Mouse (Mus musculus) heart, postnatal 14 days (tissue): ENCODE measurements around the gene Usp51. TPM values are rescaled to one million over a fixed set of nuclear protein-coding genes. Genes with fewer than 3 reads are reported as not detected.
"Not testable (repeated sequence)": the region's sequence is repeated elsewhere in the genome, so short reads cannot be mapped to it uniquely, and the experiment has no call there.

Experiments
- DNase-seq, 2 experiments: peaks; one replicate each; pipeline ENCODE4 v3.0.0; 2021 to 2022
- intact Hi-C: fragments of 180-260 bp; cut with DNase I; formaldehyde crosslinking; loops from one replicate; pipeline ENCODE4 v1.15.1; 2025
- long read RNA-seq, 2 experiments: library from polyadenylated mRNA; stranded (forward); transcript quantifications; one replicate each; pipeline ENCODE4 v2.0.0; 2021
- total RNA-seq, 2 experiments: library from RNA; stranded (reverse); gene quantifications; 2 replicates each; pipeline ENCODE4 v1.2.3; 2021

Gene Usp51
- total RNA-seq: not detected
- long read RNA-seq, experiment 1: 0 reads
- long read RNA-seq, experiment 2: 0 reads

DNA sequence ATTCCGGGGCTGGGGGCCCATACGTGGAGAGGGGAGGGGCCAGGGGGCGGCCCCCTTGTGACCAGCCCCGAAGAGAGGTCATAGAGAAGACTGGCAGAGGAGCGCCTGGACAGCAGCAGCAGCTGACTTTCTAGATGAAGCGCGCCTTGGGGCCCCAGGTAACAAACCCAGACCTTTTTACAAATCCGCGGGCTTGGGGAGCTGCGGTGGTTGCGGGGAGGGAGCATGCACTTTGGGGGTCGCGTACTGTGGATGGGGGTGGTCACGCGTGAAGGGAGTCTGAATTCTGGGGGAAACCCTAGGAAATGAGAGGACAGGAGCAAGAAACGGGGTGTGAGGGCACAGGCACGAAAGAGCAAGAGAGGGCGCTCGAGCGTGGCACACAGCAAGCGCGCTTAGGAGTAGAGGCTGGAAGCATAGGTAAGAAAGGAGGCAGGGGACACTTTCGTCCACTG is at the start of gene Usp51:
TSS of gene Usp51 (plus strand) at position 83 of the 455 bp plus-strand sequence.
- intact Hi-C loops: no loop called here

DNA sequence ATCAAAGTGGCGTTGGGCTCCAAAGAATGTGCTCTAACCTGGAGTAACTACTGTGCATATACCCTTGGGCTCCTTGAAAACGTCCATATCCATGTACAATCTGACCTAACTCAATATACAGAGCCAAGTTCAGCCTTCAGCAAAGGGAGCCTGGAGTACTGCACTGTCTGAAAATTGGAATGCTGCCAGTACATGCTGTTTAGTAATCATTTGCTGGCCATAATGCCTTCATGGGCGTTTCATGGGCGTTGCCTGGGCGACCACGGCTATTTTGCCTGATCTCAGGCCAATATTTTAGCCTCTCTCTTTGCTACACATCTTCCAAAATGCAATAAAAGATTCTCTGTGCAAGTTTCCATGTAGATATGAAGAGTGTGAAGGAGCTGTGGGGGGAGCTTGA is 36.7 kb upstream of the Usp51 start:
- intact Hi-C loops: no loop called here
- no peak for DNase-seq

More for the DNA sequence above, at the start of gene Usp51:
- DNase-seq: peak; percentile 8 to 12

DNA sequence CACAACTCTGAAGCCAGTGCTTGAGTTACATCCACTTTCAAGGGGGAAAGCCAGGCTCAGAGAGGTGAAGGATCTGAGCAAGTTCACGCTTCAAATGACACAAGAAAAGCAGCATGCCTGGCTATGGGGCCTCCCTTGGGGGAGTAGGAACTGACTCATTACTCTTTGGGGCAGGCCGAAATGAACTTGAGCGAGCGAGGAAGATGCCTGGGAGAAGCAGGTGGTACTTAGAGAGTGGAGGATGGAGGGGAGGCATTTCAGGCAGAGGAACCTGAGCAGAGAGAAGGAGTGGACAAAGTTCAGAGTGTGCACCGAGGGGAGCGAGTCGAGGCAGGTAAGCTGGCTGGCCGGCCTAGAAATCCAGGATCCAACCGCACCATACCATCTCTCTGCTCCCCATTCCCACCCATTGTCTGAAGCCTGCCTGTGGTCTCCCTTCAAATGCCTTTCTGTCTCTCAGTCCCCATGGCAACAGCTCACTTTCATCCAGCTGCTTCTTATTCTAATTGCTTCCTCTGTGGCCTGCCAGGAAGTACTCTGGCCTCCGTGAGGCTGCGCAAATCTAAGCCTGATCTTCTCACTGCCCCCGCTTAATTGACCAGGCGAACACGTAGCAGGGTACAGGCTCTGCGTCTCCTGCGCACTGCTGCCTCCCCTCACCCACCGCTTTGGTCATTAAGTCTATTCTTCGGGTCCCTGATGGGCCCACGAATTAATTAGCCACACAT is 32.6 kb upstream of the Usp51 start:
- DNase-seq, intact Hi-C loops: not testable (repeated sequence)

DNA sequence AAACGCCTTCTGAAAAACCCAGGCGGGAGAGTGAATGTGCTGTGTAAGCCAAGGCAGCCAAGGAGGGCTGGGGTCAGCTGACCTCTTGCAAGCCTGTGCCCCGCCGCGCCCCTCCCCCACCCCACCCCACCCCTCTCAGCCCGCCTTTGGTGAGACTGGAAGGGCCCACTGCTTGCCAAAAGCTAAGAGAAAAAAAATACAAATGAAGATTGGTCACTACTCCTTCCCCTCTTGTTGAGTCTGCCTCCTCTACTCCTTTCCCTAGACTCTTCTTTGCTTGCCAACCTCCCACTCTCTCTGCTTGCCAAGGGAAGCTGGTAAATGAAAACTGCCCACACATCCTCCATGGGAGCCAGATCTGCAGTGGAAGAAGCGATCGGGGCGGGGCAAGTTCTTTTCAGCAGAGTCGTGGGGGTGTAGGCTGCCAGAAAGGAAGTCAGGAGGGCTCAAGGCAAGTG is 32.0 kb upstream of the Usp51 start:
- DNase-seq: peak in 1 of 2 experiments; percentile 8
- intact Hi-C loops: no loop called here

DNA sequence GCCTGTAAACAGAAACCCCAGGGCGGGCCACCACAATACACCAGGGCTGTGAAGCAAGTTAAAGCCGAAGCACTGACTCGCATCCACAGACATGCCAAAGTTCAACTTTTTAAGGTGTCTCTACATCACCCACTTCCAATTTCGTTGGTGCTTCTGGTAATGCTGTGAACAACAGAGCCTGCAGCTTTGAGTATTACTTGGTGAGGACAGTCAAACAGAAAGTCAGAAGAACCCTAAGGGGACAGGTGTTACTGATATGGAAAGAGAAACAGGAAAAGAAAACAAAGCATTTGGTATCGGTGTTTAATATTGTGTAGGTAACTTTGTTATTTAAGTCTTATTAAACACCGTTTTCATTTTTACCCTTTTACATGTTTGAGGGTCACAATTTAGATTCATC is 29.7 kb upstream of the Usp51 start:
- intact Hi-C loops: no loop called here
- DNase-seq: no peak

DNA sequence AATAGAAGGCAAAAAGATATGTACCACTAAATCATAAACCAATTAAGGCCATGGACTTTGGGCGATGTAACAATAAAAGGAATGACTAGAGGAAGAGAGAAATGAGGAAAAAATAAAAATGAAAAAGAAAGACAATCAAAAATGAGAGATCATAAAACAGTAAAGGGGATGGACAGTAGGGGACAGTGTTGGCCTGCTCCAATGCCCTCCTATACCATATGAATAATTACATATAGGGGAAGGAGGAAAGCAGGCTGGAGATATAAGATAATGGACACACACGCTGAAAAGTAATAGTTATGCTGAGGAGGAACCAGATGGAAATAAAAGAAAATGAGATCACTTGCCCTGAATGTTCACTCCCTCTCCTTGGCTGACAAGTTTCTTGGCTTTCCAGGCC is 21.3 kb upstream of the Usp51 start:
- no peak for DNase-seq
- intact Hi-C loops: no loop called here

DNA sequence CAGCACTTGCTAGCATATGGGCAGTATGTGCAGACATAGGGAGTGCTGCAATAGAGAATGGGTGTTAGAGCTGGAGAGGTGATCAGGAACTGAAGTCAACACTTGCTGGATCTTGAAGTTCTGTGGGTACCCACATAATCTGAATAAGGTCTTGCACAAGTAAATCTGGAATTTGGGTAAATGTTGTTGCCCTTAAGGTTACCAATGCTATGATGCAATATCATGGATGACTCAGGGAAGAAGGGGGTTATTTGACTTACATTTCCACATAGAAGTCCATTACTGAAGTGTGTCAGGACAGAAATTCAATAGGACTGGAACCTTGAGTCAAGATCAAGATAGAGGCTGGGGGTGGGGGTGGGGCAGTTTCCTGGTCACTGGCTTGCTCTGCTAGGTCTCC is 16.4 kb upstream of the Usp51 start:
- intact Hi-C loops, DNase-seq: not testable (repeated sequence)

DNA sequence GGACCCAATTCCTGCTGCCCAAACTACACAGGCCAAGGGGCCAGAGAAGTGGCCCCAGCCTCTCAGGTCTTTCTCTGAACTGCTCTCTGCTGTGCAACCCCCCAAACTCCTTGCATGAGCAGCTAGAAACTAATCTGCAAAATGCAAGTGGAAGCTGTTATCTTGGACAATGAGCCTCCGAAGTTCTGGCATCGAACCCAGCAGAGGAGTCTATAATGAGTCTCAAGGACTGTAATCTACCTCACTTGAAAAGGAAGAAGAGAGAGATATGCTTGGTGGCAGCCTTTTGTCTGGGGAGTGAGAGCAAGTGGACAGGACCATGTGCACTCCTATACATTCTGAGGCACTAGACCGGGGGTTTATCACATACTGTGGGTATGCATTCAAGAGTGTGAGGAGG is 10.2 kb upstream of the Usp51 start:
- DNase-seq, intact Hi-C loops: not testable (repeated sequence)

DNA sequence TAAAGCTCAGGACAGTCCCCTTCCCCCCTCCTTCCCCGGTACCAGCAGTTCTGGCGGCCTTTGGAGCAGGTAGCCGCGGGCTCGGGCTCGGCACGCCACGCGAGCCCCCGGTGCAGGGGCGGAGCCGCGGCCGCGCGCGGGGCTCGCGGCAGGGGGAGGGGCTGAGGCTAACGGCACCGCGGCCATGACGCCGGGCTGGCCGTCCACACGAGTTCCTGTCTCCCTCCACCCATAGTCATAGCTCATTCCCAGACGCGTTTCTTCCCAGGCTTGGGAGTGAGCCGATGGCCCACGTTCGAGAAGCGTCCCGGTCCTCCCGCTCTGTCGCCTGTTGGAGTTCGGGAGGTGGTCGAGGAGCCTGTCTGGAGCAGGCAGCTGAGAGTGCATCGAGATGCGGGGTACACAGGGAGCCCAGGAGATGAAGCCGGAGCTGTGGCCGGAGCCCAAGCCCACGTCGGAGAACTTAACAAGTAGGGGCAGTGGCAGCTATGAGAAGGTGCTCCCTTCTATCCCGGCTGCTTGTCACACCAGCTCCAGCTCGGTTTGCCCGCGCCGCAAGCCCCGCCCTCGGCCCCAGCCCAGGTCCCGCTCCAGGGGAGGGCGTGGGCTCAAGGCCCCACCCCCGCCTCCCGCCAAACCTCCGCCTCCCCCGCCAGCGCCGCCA is 884 bp downstream of the Usp51 start:
- DNase-seq: peak; percentile 42 to 55
- intact Hi-C loops: no loop called here

DNA sequence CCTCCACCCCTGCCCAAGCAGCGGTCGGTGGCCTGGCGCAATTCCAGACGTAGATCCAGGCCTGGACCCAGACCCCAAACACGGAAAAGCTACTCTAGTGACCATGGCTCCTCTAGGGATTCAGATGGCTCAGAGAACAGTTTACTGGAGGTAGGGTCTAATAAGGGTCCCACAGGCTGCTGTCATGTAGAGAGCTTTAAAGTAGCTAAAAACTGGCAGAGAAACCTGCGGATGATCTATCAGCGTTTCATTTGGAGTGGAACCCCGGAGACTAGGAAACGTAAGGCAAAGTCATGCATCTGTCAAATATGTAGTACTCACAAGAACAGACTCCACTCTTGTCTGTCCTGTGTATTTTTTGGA is 1.4 kb downstream of the Usp51 start:
- intact Hi-C loops: no loop called here
- DNase-seq: no peak

DNA sequence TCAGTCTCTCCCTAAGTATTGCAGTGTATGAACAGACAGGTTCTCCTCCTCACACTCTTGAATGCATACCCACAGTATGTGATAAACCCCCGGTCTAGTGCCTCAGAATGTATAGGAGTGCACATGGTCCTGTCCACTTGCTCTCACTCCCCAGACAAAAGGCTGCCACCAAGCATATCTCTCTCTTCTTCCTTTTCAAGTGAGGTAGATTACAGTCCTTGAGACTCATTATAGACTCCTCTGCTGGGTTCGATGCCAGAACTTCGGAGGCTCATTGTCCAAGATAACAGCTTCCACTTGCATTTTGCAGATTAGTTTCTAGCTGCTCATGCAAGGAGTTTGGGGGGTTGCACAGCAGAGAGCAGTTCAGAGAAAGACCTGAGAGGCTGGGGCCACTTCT is 19.0 kb downstream of the Usp51 start:
- intact Hi-C loops, DNase-seq: not testable (repeated sequence)

DNA sequence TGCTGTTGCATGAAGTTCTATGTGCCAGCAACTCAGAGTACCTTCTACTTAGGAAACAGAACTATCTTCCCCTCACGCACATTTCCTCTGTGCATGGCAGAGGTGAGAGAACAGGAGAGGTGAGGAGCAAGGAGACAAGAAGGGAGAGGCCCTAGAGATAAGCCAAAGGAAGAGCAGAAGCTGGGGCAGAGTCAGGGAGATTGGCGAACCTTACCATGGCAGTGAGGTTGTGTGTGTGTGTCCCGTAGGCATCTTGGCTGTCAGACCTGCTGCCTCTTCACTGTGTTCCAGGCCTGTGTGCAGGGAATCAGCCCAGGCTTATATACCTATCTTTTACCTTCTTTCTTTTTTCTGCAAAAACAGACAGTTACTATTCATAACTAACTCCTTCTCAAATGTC is 19.4 kb downstream of the Usp51 start:
- intact Hi-C loops, DNase-seq: not testable (repeated sequence)

DNA sequence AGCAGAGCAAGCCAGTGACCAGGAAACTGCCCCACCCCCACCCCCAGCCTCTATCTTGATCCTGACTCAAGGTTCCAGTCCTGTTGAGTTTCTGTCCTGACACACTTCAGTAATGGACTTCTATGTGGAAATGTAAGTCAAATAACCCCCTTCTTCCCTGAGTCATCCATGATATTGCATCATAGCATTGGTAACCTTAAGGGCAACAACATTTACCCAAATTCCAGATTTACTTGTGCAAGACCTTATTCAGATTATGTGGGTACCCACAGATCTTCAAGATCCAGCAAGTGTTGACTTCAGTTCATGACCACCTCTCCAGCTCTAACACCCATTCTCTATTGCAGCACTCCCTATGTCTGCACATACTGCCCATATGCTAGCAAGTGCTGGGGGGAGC is 25.3 kb downstream of the Usp51 start:
- DNase-seq, intact Hi-C loops: not testable (repeated sequence)

DNA sequence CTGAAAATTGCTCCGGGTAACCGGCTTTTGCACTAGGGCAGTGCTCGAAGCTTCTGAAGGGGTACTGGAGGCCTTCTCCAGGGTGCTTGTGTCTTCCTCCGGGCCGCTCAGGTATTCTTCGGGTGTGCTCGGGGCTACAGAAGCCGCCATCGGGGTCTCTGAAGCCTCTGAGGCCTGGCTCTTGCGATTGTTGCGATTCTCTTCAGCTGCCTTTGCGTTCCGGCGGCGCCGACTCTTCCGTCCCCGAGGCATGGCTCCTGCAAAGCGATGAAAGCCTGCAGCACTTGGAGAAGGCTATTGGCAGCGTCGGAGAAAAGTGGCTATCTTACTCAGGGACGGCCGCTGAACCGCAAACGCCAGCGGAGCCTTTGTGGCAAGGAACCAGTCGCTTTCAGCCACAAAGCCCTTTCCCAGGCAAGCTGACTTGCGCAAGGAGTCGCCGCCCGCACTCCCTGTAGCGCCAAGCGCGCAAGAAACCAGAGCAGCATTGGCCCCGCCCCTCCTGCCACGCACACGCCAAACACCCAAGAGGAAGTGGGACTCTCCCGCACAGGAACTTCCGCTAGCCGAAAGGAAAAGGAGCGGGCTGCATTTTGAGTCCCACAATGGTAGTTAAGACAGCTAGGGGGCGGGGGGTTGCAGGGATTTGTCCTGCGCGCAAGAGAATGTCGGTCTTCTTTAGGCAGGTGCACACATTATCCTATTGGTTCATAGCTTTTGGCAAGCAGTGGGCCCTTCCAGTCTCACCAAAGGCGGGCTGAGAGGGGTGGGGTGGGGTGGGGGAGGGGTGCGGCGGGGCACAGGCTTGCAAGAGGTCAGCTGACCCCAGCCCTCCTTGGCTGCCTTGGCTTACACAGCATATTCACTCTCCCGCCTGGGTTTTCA is 31.1 kb downstream of the Usp51 start, which contains the start of gene Mageh1:
TSS of gene Mageh1 (minus strand) at position 489 of the 885 bp plus-strand sequence.
- peak; percentile 72 to 74 for DNase-seq
- intact Hi-C loops: loop anchor here (5.0 kb wide), 1 partner anchor 460 kb away; the partner anchor contains the start of gene Ubqln2

DNA sequence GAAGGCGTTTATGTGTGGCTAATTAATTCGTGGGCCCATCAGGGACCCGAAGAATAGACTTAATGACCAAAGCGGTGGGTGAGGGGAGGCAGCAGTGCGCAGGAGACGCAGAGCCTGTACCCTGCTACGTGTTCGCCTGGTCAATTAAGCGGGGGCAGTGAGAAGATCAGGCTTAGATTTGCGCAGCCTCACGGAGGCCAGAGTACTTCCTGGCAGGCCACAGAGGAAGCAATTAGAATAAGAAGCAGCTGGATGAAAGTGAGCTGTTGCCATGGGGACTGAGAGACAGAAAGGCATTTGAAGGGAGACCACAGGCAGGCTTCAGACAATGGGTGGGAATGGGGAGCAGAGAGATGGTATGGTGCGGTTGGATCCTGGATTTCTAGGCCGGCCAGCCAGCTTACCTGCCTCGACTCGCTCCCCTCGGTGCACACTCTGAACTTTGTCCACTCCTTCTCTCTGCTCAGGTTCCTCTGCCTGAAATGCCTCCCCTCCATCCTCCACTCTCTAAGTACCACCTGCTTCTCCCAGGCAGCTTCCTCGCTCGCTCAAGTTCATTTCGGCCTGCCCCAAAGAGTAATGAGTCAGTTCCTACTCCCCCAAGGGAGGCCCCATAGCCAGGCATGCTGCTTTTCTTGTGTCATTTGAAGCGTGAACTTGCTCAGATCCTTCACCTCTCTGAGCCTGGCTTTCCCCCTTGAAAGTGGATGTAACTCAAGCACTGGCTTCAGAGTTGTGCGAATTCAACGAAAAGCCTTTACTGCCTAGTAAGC is 31.9 kb downstream of the Usp51 start:
- intact Hi-C loops: loop anchor here (5.0 kb wide), 1 partner anchor 459 kb away; the partner anchor contains the start of gene Ubqln2
- not testable (repeated sequence) for DNase-seq

Other genes starting within 250 kb of the Usp51 start
- 1 to 10 TPM; 6.5 to 9.0 TPM for gene Shroom2, start 237.0 kb upstream of the Usp51 start, total RNA-seq
- not detected for gene Gpr143, start 224.5 kb upstream of the Usp51 start, total RNA-seq
- 10 to 100 TPM; 12.4 to 12.6 TPM for gene Mageh1, start 31.1 kb downstream of the Usp51 start, total RNA-seq
- gene Foxr2, start 112.3 kb downstream of the Usp51 start, total RNA-seq: not detected
- 1 to 10 TPM; 1.6 to 1.9 TPM for gene Rragb, start 133.5 kb downstream of the Usp51 start, total RNA-seq
- under 1 TPM; 0.26 to 0.39 TPM for gene Klf8, start 231.0 kb downstream of the Usp51 start, total RNA-seq